Mouse (Mus musculus) small intestine, adult 2 months (tissue): ENCODE data around the gene L3mbtl4.

ENCODE experiments used
- CTCF ChIP-seq: fragments of 200-500 bp; IDR thresholded peaks from 2 replicates; pipeline ENCODE4 v1.5.1; 2012; ENCODE audit warnings: low read depth, mild to moderate bottlenecking, control low read depth, inconsistent platforms, low read length, moderate library complexity, mixed read lengths; ENCODE audit not compliant: insufficient replicate concordance, insufficient read length; ENCODE audit errors: extremely low read depth
- POLR2A ChIP-seq: fragments of 200-500 bp; IDR thresholded peaks from 2 replicates; pipeline ENCODE4 v1.6.1; 2012; ENCODE audit warnings: low read depth, mild to moderate bottlenecking, control low read depth, inconsistent platforms, low read length, moderate library complexity

- TF ChIP-seq CTCF: no peak
- TF ChIP-seq POLR2A: no peak
These were observed 552.7 kb downstream of the L3mbtl4 start, which contains the start of gene Tmem200c for GRCm38 (mm10) chr17:68826323-68826722.
